Mouse (Mus musculus) common myeloid progenitor, adult 5-6 weeks (primary cell): ENCODE measurements around the gene Wdfy4. TPM values are rescaled to one million over a fixed set of nuclear protein-coding genes. Genes with fewer than 3 reads are reported as not detected.
A peak's percentile ranks its signal among the peaks of the same experiment; 100 is the strongest.

Experiments
- ATAC-seq: replicated peaks from 2 replicates; pipeline ENCODE4 v1.8.0; 2016; ENCODE audit warnings: low read depth, mild to moderate bottlenecking, moderate TSS enrichment, inconsistent platforms; ENCODE audit not compliant: poor library complexity, severe bottlenecking
- total RNA-seq: library from RNA; stranded (forward); fragments of 200-1000, 187-1606 nt; gene quantifications from 2 replicates; pipeline ENCODE4 v1.2.3, GENCODE M21; 2017

Wdfy4 gene
- total RNA-seq, 1 experiment from 2014 or later = 95.8 TPM

DNA sequence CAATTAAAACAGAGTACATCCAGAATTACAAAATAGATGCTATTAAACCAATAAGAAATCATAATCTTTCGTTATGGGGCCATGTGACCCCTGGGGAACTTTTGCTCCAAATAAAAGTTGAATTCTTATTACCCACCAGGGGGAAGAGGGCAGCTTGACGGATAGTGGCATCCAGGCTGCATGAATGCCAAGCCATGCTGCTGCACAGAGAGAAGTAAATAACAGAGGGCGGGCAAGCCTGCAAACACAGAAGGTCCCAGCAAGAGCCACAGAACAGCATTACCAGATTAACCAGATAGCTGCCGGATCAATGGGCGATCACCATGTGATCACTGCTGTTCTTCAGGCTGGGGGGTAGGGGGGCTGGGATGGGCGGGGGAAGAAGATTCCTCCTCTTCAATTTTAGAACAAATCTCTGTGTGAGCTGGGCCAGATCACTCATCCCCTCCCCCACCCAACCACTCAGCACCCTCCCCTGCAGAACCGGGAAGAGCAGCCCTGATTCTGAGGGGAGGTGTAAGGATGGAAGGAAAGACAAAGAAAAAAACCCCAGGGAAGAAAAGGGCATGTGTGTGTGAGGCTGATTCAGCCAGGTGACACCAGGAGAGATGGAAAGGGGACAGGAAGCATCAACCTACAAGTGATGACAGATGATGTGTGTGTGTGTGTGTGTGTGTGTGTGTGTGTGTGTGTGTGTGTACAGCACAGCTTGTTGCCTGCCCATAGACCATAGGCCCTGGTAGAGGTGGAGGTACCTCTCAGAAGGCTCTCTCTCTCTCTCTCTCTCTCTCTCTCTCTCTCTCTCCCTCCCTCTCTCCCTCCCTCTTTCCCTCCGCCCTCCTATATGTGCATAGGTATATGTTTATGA, 185.0 kb downstream of the Wdfy4 start:
- no peak for ATAC-seq

DNA sequence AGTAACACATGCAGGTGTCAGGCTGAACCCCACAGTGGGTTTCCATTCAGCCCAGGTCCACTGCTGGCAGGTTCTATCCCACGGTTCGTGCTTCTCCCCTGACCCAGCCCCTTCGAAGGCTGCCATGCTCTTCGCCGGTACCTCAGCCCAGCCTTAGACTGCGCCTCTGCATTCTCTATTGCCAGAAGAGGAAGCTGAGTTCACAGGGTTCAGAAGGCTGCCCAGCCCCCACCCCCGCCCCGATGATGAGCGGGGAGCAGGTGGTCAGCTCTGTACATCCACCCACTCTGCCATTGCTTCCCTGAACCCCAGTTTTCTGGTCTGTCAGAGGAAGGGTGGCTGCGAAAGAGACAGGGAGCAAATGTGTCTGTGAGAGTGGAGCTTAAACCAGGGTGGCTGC, 185.8 kb downstream of the Wdfy4 start:
- no peak for ATAC-seq

DNA sequence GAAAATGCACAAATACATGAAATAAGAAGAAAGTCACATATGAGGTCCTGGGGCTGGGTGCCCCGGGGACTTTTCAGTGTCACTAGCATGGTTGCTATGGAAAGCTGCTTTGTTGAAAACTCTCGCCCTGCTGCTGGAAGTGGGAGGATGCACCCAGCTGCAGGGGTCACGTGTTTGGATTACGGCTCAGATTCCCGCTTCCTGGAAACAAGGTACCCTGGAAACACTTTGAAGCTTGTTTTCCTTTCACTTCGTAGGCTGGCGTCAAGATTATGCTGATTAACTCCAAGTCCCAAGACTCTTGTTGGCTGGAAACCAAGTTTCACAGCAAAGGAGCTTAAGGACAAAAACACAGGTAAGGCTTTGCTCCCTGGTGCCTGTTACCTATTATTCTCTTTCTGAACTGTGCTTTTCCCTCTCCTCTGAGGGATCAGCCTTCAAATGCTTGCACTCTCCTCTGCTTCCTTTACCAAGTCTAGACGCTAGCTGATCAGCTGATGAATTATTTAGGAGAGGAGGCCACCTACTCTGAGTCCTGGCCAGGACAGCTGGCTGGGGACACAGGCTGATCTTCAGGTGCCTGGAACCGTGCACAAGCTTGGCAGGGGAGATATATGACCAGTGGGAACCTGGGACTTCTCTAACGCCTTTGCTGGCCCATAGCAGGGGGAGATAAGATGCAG, 190.2 kb downstream of the Wdfy4 start:
- ATAC-seq = no peak

DNA sequence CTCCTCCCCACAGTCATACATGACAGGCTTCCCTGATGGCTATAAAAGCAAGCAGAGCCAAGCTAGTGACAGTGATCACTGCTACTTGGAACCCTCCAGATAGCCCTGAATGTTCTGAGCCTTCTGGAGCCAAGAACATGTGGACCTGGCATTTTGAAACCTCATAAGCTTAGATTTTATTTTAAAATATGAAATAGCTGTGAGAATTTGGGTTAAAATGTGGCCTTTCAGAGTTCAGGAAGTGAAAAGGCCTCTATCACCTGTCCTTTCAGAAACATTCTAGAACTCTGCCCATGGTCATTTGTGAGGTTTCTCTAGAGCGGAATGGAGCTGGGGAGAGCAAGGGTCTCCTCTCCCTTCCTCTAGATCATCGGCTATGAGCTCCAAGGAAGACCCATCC, 194.2 kb downstream of the Wdfy4 start, which contains the start of gene Lrrc18:
Gene Lrrc18 (plus strand): TSS at position 301 of the 400 bp plus-strand sequence.
- ATAC-seq = no peak

DNA sequence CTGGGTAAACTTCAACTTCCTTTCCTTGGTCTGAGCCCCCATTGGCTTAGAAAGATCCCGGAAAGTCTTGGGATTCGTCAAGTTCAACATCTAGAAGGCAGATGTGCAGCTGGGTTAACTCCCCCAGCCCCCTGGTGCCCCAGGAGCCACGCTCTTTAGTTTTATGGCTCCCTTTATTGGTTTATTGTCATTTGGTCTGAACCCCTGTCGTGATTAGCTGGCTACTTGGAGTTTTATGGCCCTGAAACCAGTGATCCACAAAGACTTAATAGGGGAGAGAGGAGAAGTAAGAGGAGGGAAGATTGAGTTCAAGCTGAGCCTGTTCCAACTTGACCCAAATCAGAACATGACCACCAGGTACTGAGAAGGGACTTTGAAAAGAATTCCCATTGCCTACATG, 198.6 kb downstream of the Wdfy4 start:
- ATAC-seq = no peak

DNA sequence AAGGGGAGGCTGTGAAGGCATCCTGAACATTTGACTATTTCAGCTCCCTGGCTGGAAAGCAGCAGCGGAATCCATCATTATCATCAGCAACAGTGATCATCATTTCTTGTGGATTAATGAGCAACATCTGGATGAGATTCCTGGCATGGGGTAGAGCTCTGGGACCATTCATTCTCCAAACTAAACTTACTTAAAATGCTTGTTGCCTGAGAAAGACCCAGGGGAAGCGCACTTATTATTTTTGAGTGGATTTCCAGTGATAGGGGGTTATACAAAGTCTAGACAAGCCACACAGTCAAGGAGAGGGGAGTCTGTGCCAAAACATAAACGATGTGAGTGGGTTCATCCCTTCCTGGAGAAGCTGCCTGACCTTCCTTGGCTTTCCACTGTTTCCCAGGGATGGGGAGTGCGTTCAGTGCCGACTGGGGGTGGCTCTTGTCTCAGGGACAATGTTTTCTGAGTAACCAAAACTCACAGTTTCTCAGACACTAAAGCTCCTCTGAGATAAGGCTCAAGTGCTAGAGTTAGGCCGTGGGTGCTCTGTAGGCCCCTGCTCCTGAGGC, 201.1 kb downstream of the Wdfy4 start:
- ATAC-seq = no peak

DNA sequence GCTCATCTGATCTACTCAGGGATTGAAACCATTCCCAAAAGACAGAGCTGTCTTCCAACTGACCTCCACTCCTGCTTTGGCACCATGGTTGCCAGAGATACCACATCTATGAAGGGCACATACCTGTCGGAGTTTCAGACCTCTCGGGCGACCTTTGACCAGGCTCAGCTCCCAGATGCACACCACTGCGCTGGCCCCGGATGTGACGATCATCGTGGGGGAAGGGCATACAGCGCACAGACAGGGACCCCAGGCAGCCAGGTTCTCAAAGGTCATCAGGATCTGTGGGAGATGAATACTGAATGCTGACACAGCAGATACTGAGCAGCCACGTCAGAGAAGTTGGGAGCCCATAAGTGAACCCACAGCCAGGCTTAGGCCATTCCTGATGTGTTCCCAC, 214.6 kb downstream of the Wdfy4 start:
- no peak for ATAC-seq

DNA sequence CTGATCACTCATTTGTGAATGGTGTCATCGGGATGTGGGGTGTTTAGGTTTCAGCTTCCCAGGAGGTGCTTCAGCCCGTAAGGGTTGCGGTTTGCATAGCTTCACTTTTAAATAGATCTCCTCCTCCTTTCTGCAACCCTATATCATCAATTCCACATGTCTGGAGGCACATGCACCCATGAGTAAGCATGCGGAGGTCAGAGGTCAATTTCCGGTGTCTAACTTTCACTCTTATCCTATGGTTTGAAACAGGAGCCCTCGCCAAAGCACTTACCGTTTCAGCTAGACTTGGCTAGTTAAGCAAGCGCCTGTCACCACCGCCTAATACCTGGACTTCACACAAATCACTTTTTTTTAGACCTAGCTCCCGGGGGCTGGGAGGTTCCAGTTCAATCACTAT, 220.6 kb downstream of the Wdfy4 start:
- no peak for ATAC-seq

DNA sequence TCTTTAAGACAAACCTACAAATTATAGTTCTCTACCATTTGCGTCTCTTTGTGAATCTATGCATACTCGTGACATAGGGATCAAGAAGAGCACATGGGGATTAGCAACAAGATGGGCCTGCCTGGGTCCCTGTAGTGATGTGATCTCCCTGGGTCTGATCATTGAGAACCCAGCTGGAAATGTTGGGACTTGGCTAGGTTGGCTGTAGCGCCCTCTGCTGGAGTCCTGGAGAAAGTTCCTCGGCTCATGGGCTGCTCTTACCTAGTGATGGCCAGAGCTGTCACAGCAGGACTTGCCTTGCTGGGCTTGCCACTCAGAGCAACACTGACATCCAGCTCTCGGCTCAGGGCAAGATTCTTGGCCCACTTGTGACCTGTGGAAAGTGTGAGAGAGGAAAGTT, 224.8 kb downstream of the Wdfy4 start:
- peak; percentile 65; the same call in 1 of the 2 replicates for ATAC-seq

DNA sequence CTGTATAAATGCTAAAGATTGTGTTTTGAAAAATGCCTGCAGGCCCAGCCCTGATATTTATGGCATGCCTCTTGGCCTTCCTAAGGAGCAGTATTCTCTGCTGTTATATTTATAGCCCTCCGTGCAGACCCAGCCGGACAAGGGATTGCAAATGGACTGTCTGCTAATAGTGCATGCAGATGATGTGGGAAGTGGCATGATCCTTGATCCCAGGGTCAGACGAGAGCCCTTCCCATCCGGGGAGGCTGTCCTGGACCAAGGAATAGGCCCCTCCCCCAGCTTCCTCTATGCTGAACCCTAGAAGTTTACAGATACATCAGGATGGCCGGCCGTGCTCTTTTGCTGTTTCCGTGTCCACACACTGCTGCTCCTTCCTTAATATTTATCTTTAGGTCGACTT, 226.6 kb downstream of the Wdfy4 start:
- no peak for ATAC-seq

DNA sequence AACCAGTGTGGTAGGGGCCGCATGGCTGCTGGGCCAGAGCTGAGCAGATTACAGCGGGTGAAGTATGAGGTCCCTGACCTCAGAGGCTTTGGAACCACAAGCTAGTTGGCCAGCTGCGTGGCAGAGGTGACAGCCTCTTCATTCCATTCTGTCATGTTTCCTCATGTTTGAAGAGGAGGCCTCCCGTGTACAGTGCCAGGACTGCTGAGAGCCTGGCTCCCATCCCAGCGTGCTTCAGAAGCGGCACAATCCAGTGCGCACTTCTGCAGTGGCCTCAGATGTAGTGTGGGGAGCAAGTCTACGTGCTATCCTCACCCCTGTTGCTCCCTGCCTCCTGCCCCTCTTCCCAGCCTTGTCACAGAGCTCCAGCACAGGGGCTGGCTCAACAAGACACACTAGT, 228.8 kb downstream of the Wdfy4 start:
- no peak for ATAC-seq

DNA sequence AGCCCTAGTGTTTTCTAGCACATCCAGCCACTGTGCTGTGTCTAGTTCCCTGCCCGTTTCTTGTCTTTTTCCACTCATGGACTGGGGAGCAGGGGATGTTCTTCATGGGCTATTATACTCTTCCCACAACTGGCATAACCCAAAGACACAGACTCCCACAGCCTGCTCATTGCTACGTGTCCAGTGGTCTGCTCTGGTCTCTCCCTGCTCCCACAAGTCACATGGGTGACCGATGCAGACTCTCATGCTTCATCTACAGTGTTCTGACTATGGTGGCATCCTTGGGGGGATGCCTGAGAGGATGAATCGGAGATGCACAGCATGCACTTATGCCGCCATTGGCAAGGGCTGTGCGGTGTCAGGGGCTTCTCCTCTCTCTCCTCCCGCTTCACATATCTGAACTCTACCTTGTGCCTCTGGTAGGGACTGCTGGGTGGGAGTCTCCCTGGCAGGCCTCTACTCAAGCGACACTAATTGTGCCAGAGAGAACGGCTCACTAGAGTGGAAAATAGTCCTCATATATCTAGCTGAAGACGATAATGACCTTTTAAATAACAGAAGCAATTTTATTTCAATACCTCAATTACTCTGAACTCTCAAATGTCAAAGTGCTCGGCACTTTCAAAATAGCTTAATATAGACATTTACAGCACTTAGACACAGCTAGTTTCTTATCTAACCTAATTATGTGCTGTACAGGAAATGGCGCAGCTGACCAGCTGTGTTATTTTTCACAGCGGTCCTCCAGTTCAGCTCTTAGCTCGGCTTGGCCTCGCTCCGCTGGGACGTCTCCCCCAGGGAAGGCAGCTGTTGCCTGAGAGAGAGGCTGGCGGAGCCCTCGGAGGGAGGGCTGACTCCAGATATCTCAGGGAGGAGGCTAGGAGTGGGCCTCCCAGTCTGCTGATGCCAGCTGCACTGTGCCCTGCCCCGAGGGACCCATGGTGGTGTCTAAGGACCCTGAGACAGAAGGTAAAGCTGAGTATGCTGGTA, 234.7 kb downstream of the Wdfy4 start:
- ATAC-seq = 0 out of 2 replicates have a peak, but pooled peaks have one; percentile 15

DNA sequence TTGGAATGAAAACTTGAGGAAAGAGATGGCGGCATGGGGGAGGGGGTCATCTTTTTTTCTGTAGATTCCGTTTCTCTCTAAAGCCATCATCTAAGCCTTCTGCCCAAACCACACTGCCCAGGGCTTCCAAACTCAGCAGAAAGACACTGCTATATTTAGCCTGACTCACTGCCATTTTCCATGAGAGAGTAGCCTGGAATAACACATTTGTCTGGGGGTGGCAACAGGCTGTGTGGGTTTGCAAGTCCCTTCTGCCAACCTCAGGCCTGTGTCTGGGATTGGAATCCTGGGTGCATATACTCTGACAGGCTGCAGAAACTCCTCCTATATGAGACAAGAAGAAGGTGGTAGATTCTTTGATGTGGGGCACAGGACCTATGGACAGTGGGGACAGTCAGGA, 237.8 kb downstream of the Wdfy4 start:
- no peak for ATAC-seq

DNA sequence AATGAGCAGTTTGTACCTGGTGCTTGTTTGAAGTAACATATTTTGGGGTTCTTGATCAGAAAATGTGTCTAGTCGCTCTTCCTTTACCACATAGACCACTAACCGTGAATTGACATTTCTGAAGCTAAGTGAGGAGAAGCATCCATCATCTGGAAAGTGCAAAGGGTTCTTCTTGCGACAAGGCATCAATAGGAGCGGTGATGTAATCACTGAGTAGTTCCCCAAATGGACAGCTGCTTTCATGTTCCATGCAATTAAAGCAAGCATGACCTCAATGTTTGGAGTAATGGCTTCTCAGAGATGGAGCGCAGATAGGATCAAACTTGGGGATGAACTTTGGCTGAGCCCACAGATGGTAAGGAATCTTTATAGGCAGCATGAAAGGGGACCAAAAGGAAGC, 246.1 kb downstream of the Wdfy4 start:
- 0 out of 2 replicates have a peak, but pooled peaks have one; percentile 39 for ATAC-seq

DNA sequence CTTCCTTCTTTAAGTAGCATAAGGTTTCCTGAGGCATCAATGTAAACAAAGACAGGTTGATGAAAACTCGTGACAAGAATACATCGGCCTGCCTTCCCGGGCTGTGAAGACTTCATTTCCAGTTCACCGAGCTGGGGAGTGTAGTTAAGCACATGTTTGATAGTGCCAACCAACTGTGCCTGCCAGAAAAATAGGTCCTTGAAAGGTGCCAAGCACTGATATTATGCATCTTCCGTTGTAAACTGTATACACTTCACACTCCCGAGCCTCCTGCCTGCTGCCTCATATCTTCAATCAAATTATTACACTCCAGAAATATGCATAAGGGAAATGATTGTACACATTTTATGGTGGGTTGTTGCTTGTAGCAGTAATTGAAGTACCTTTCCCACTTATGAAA, 251.2 kb downstream of the Wdfy4 start:
- ATAC-seq = no peak

DNA sequence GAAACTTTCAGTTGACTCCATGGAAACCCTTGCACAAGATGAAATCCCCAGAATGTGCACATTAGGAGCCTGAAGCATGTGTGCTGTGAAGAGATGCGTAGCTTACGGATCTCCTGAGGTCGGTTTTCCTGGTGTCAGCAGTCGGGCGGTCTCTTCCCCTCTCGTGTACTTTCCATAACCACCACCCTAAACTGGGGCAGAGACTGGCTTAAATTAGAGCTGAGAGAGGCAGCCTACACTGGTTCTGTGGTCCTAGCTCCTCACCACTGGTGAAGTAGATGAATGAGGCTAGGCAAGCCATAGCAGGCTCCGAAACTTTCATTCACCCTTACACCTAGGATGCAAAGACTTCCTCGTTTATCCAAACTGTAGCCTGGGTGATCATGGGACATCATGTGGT, 253.1 kb downstream of the Wdfy4 start:
- no peak for ATAC-seq

DNA sequence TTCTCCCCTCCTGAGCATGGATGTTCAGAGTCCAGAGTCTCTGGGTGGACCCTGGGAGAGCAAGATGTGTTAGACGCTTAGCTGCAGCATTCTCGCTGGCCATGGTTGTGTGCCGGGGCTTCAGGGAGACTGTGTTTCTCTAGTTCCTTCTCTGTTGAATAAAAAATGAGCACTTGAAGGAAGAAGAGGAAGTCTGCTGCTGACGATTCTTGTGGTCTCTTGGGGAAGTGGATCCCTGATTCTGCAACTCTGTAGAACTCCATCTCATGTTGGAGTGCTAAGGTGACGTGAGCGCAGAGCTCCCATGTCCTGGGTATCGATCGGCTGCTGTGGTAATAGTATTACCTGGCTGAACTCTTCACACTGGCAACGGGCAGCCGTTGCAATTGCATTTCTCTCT, 253.6 kb downstream of the Wdfy4 start:
- ATAC-seq = peak; percentile 92

DNA sequence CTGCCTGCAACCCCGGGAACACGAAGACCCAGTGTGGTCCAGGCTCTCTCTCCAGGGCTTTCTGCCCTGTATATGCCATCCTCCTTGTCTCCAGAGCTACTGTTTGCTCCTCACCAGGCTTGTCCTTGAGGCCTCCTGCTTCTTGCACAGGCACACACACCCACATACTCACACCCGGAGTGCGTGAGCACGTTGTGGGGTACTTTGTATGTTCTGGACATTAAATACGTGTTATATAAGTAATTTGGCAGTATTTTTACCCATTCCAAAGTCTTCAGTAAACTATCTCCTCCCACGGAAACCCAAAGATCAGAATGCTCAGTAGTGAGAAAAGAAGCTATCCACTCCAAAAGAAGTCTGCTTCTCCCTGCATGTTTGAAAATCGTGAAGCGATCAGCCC, 261.4 kb downstream of the Wdfy4 start:
- no peak for ATAC-seq

DNA sequence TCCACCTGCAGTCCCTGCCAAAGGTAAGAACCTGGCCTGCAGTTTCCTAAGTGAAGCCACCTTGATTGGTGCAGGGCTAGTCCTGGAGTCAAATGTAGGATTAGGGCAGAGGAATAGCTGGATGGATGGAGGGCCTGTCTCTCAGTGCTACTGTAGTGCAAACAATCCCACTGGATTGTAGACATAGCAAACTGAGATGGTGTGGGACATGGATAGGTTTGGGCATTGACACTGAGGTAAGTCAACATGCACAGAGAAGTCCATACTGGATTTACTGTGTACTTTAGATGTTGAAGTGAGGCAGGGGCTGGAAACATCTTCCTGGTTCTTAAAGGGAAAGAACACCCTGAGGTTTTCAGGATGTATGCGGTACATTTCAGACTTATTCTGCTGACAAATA, 267.4 kb downstream of the Wdfy4 start:
- ATAC-seq = no peak

DNA sequence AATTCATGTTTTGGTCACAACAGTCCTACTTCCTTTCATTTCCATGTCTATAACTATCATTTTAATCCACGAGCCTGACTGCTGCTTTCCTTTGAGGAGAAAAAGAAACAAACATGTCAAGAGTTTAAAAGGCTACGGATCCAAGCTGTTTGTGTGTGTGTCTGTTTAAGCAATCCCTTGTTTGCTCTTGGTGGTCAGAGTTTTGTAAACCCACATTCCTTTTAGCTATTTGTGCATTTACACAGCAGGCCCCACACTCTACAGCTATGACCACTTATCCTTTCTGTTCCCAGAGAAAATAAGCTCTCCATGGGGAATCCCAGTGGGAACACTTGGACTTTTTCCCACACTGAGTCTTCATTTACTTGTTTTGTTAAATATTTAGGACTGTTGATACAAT, 269.9 kb downstream of the Wdfy4 start:
- ATAC-seq = no peak
